Mouse (Mus musculus): ENCODE results near the gene Gpld1. TPM values are rescaled to one million over a fixed set of nuclear protein-coding genes. Genes with fewer than 3 reads are reported as not detected.

Gene Gpld1
- polyA plus RNA-seq, 1 experiment from 2014 or later = 1.4 TPM

DNA sequence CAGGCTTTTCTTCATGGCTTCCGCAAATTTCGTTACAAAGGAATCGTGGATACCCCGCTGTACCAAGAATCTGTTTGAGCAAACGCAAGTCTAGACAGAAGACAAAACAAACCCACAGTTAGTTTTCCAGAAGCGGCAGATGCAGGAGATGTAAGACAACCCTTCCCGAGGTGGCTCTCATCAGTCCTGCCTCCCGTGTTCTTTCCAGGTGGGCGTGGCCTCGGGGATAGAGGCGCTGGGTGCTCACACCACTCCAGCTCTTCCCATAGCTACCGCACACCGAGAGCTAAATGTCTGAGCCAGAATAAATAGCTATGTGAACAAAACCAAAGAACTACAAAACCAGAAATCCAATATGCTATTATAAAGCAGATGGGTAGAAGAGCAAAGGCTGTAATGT lies 27.1 kb upstream of the Gpld1 start:
- Histone ChIP-seq H3K9ac (replicated peaks; ENCODE audit: low read depth, low read length) (no peak overlapping the region), H3K36me3 (ENCODE audit: control insufficient read depth, insufficient read depth) (no peaks in the 10 kb centered on the region), H3K9me3 (ENCODE audit: control insufficient read depth, low read length) (no peaks in the 10 kb centered on the region), H3K27me3 (replicated peaks; ENCODE audit: control insufficient read depth, insufficient read depth, low read length) (no peaks in the 10 kb centered on the region), H3K4me3 (replicated peaks; ENCODE audit: low read length) (no peak overlapping the region), H3K4me2 (ENCODE audit: low read length) (no peak overlapping the region), H3K27ac (ENCODE audit: low read length) (no peak overlapping the region), H3K4me1 (replicated peaks; ENCODE audit: control insufficient read depth, insufficient read depth, low read length) (no peaks in the 10 kb centered on the region)
- 70% methylated on average over 13 of the region's 13 CpGs for WGBS
- no peak for ATAC-seq

DNA sequence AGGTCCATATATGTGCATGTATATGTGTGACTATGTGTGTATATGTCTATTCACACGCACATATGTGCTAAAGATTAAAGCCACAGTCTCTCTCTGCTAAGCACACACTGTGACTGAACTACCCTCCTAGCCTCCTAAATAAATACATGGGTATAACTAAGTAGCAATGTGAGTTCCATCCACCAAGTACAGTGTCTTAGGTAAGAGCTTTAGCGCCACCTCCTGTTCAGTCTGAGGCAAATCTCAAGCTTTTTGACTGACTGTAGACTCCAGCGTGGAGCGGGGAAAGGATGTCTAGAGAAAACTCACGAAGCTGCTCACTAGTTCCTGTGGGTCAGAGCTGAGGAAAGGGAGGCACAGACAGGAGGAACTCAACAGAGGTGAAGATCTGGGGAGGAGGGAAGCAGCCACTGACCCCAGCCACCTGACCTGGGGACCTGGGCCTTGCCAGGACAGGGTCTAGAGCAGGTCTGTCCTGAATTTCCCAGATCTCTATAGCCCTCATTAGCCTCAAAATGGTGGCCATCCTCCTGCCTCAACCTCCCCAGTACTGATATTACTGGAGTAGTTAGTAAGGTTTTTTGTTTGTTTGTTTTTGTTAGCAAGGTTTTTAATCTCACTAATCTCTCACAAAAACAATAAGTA lies 22.5 kb upstream of the Gpld1 start:
- Histone ChIP-seq H3K9me3 (ENCODE audit: control insufficient read depth, low read length) (no peaks in the 10 kb centered on the region), H3K4me2 (ENCODE audit: low read length) (no peak overlapping the region), H3K4me1 (replicated peaks; ENCODE audit: control insufficient read depth, insufficient read depth, low read length) (no peaks in the 10 kb centered on the region), H3K9ac (replicated peaks; ENCODE audit: low read depth, low read length) (no peak overlapping the region), H3K27me3 (replicated peaks; ENCODE audit: control insufficient read depth, insufficient read depth, low read length) (no peaks in the 10 kb centered on the region), H3K27ac (ENCODE audit: low read length) (no peak overlapping the region), H3K36me3 (ENCODE audit: control insufficient read depth, insufficient read depth) (peaks cover 4% of the 10 kb centered on the region), H3K4me3 (replicated peaks; ENCODE audit: low read length) (no peak overlapping the region)
- ATAC-seq = peak; percentile 87
- whole genome bisulfite sequencing = 30% methylated on average over 5 of the region's 5 CpGs

DNA sequence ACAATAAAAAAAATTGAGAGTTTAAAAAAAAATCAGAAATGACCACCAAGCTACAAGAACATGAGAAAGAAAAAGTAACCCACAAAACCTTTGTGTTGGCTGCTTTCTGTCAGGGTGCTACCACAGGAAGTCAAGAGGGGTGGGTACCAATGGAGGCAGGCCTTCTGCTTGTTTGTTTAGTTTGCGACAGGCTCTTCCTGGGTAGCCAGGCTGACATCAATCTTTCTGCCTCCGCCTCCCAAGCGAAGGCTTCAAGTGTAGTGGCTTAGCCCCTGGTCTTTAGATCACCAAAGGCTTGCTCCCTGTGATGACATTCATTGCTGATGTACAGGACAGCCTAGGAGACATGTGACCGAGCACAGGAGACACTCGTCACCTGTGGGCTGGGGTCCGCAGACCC lies 21.7 kb upstream of the Gpld1 start:
- Histone ChIP-seq H3K9ac (replicated peaks; ENCODE audit: low read depth, low read length) (no peak overlapping the region), H3K4me3 (replicated peaks; ENCODE audit: low read length) (no peak overlapping the region), H3K4me1 (replicated peaks; ENCODE audit: control insufficient read depth, insufficient read depth, low read length) (no peaks in the 10 kb centered on the region), H3K27me3 (replicated peaks; ENCODE audit: control insufficient read depth, insufficient read depth, low read length) (no peaks in the 10 kb centered on the region), H3K27ac (ENCODE audit: low read length) (no peak overlapping the region), H3K4me2 (ENCODE audit: low read length) (no peak overlapping the region), H3K9me3 (ENCODE audit: control insufficient read depth, low read length) (no peaks in the 10 kb centered on the region), H3K36me3 (ENCODE audit: control insufficient read depth, insufficient read depth) (peaks cover 6% of the 10 kb centered on the region)
- WGBS = 93% methylated on average over 6 of the region's 6 CpGs
- ATAC-seq = no peak

DNA sequence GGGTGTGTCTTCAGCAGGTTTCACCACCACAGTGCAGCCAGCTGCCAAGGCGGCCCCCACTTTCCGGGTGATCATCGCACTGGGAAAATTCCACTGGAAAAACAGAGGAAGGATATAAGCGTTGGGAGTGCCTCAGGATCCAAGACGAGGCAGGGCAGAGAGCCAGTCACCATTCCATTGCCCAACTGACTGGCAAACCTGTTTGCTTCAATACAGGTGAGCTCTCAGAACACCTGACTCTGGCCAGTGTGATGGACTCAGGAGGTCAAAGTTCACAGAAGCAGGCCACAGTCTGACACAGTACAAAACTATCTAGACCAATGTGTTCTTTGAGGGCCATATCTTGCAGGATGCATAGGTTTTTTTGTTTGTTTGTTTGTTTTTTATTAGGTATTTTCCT lies 19.0 kb upstream of the Gpld1 start:
- H3K36me3 ChIP-seq (ENCODE audit: control insufficient read depth, insufficient read depth) = peaks cover 6% of the 10 kb centered on the region
- 93% methylated on average over 5 of the region's 5 CpGs for WGBS
- H3K4me1 ChIP-seq (replicated peaks; ENCODE audit: control insufficient read depth, insufficient read depth, low read length) = no peaks in the 10 kb centered on the region
- no peak for ATAC-seq
- no peak overlapping the region for H3K4me2 ChIP-seq (ENCODE audit: low read length)
- H3K9ac ChIP-seq (replicated peaks; ENCODE audit: low read depth, low read length) = no peak overlapping the region
- H3K4me3 ChIP-seq (replicated peaks; ENCODE audit: low read length) = no peak overlapping the region
- no peak overlapping the region for H3K27ac ChIP-seq (ENCODE audit: low read length)
- no peaks in the 10 kb centered on the region for H3K27me3 ChIP-seq (replicated peaks; ENCODE audit: control insufficient read depth, insufficient read depth, low read length)
- no peaks in the 10 kb centered on the region for H3K9me3 ChIP-seq (ENCODE audit: control insufficient read depth, low read length)

DNA sequence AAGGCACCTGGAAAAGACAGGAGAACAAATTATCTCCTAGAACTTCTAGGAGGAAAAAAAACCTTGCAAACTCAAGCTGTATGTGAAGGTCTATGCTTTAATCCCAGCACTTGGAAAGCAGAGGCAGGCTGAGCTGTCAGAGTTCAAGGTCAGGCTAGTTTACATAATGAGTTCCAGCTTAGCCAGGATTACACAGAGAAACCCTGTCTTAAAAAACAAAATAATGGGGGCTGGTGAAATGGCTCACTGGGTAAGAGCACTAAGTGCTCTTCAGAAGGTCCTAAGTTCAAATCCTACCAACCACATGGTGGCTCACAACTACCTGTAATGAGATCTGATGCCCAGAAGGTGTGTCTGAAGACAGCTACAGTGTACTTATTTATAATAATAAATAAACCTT lies 12.4 kb upstream of the Gpld1 start:
- Histone ChIP-seq H3K9me3 (ENCODE audit: control insufficient read depth, low read length) (no peaks in the 10 kb centered on the region), H3K4me3 (replicated peaks; ENCODE audit: low read length) (no peak overlapping the region), H3K27me3 (replicated peaks; ENCODE audit: control insufficient read depth, insufficient read depth, low read length) (no peaks in the 10 kb centered on the region), H3K27ac (ENCODE audit: low read length) (no peak overlapping the region), H3K4me2 (ENCODE audit: low read length) (no peak overlapping the region), H3K9ac (replicated peaks; ENCODE audit: low read depth, low read length) (no peak overlapping the region), H3K4me1 (replicated peaks; ENCODE audit: control insufficient read depth, insufficient read depth, low read length) (no peaks in the 10 kb centered on the region), H3K36me3 (ENCODE audit: control insufficient read depth, insufficient read depth) (0 out of 2 replicates have a peak, but pooled peaks cover 2% of the 10 kb centered on the region)
- ATAC-seq = no peak

DNA sequence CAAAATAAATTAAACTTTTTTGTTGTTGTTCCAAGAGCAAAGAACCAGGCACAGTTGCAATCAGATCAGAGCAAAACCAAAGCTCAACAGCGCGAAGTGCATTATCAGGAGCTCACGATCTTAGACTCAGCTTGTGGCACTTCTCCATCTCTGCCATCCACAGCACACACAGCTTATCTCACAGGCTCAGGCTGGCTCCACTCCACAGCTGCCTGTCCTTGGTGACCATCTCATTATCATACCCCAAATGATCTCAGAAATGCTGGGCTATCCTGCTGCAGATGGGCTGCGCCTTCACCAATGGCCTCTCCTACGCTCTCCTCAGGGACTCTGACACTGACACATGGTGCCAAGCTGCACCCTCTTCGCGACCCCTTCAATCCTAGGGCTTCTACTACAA lies 9.8 kb upstream of the Gpld1 start:
- H3K27ac ChIP-seq (ENCODE audit: low read length) = no peak overlapping the region
- 96% methylated on average over 7 of the region's 7 CpGs for WGBS
- ATAC-seq = no peak
- H3K4me2 ChIP-seq (ENCODE audit: low read length) = no peak overlapping the region
- H3K36me3 ChIP-seq (ENCODE audit: control insufficient read depth, insufficient read depth) = no peaks in the 10 kb centered on the region
- peaks cover 11% of the 10 kb centered on the region for H3K4me1 ChIP-seq (replicated peaks; ENCODE audit: control insufficient read depth, insufficient read depth, low read length)
- no peaks in the 10 kb centered on the region for H3K27me3 ChIP-seq (replicated peaks; ENCODE audit: control insufficient read depth, insufficient read depth, low read length)
- H3K9me3 ChIP-seq (ENCODE audit: control insufficient read depth, low read length) = no peaks in the 10 kb centered on the region
- no peak overlapping the region for H3K9ac ChIP-seq (replicated peaks; ENCODE audit: low read depth, low read length)
- H3K4me3 ChIP-seq (replicated peaks; ENCODE audit: low read length) = no peak overlapping the region

DNA sequence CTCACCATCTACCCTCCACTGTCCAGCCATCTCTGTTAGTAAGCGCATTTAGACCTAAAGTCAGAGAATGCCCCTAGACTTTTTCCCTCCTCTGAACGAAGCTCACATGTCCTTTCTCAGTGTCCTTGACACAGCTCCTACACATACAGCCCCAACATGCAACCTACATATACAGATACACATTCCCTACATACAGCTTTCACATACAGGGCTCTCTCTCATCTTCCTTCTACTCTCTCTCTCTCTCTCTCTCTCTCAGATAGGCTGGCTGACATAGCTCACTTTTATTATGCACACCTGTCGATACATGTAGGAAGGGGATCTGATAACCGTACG lies 6.2 kb upstream of the Gpld1 start:
- Histone ChIP-seq H3K27ac (ENCODE audit: low read length) (no peak overlapping the region), H3K4me1 (replicated peaks; ENCODE audit: control insufficient read depth, insufficient read depth, low read length) (peaks cover 11% of the 10 kb centered on the region), H3K4me3 (replicated peaks; ENCODE audit: low read length) (peak overlapping the region; percentile 89), H3K9me3 (ENCODE audit: control insufficient read depth, low read length) (no peaks in the 10 kb centered on the region), H3K4me2 (ENCODE audit: low read length) (peak overlapping the region; percentile 92), H3K27me3 (replicated peaks; ENCODE audit: control insufficient read depth, insufficient read depth, low read length) (no peaks in the 10 kb centered on the region), H3K9ac (replicated peaks; ENCODE audit: low read depth, low read length) (peak overlapping the region; percentile 86), H3K36me3 (ENCODE audit: control insufficient read depth, insufficient read depth) (no peaks in the 10 kb centered on the region)
- WGBS = 35% methylated on average over 5 of the region's 5 CpGs
- peak; percentile 29 for ATAC-seq

DNA sequence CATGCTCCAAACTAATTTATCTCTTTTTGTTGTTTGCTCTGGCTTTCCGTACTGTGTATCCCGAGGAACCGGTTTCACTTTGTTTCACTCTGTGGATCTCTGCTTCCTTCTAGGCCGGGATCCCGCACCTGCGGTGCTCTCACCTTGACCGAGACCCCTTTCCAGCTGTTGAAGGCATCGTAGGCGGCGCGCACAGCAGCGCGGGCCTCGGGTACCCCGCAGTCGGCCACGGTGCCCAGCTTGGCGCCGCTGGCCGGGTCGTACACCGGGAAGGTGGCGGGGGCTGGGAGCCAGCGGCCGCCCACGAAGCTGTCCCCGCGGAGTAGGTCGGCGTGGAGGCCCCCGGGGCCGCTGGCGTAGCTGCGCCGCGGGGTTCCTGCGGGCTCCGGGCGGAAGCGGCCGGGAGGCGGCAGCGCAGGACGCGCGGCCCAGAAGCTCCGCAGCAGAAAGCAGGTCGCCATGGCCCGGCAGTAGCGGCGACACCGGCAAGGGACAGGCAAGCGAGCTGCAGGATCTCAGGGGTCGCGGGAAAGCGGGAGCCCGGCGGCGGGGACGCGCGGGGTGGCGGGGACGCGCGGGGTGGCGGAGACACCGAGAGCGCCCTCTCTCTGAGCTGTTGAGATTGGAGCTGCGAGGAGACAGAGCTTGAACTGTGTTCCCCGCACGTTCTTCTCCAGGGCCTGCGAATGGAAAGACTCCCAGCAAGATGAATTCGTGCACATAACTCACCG lies 5.7 kb upstream of the Gpld1 start, which contains the start of gene Aldh5a1:
Aldh5a1 (minus strand) TSS at position 554 of the 731 bp plus-strand sequence.
- Histone ChIP-seq H3K4me2 (ENCODE audit: low read length) (peak within 1 kb of the TSS; percentile 92), H3K9ac (replicated peaks; ENCODE audit: low read depth, low read length) (peak within 1 kb of the TSS; percentile 86), H3K4me1 (replicated peaks; ENCODE audit: control insufficient read depth, insufficient read depth, low read length) (peaks cover 11% of the 10 kb centered on the region), H3K4me3 (replicated peaks; ENCODE audit: low read length) (peak within 1 kb of the TSS; percentile 89), H3K27me3 (replicated peaks; ENCODE audit: control insufficient read depth, insufficient read depth, low read length) (no peaks in the 10 kb centered on the region), H3K27ac (ENCODE audit: low read length) (peak within 1 kb of the TSS; percentile 70), H3K36me3 (ENCODE audit: control insufficient read depth, insufficient read depth) (no peaks in the 10 kb centered on the region), H3K9me3 (ENCODE audit: control insufficient read depth, low read length) (no peaks in the 10 kb centered on the region)
- ATAC-seq = peak; percentile 92
- under 1% methylated on average over 74 of the region's 75 CpGs for WGBS

DNA sequence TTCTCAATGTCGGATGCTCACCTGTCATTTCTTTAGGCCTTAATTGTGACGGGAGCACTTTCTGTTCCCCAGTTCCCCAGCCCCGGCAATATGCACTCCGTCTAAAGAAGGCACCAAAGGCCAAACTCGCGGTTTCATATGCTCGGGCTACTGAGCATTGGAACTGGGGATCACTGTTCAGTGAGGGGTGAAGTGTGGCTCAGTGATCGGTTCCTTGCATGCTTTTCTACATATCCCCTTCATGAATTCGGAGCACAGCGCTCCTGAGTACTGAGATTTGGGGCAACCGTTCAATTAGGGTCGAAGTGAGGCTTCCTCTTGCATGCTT lies 5.1 kb upstream of the Gpld1 start:
- WGBS = 16% methylated on average over 12 of the region's 12 CpGs
- Histone ChIP-seq H3K4me3 (replicated peaks; ENCODE audit: low read length) (peak overlapping the region; percentile 89), H3K4me1 (replicated peaks; ENCODE audit: control insufficient read depth, insufficient read depth, low read length) (peaks cover 13% of the 10 kb centered on the region), H3K27me3 (replicated peaks; ENCODE audit: control insufficient read depth, insufficient read depth, low read length) (no peaks in the 10 kb centered on the region), H3K36me3 (ENCODE audit: control insufficient read depth, insufficient read depth) (no peaks in the 10 kb centered on the region), H3K4me2 (ENCODE audit: low read length) (peak overlapping the region; percentile 92), H3K9me3 (ENCODE audit: control insufficient read depth, low read length) (no peaks in the 10 kb centered on the region), H3K27ac (ENCODE audit: low read length) (peak overlapping the region; percentile 24; the same call in 1 of the 2 replicates), H3K9ac (replicated peaks; ENCODE audit: low read depth, low read length) (peak overlapping the region; percentile 86)
- peak; percentile 21 for ATAC-seq

Data from forebrain, embryonic 16.5 days (tissue).